Mouse (Mus musculus) liver, adult 2 months (tissue): ENCODE results near the gene Samd13.

Experiments
- CTCF ChIP-seq: fragments of 200-500 bp; IDR thresholded peaks from 2 replicates; pipeline ENCODE4 v1.5.1; 2011; ENCODE audit warnings: low read depth, low read length, control low read depth
- POLR2A ChIP-seq: fragments of 200-500 bp; IDR thresholded peaks from 2 replicates; pipeline ENCODE4 v1.6.1; 2011; ENCODE audit warnings: low read length, control low read depth; ENCODE audit not compliant: insufficient read depth; ENCODE audit errors: extremely low read depth

DNA sequence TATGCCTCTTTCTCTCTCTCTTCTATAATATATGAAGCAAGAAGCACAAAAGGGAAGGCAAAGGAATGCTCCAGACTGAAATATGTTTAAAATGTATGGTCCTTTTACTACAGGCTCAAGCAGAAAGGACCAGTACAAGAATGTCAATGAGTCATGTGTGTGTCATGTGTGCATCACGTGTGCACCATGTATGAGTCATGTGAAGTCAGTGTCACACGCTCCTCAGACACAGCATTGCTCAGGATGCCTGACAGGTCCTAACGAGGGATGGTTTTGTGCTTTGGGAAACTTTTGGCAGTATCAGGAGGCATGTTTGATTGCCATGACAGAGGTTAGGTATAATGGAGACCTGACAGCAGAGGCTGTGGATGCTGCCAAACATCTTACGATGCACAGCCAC lies 9.2 kb downstream of the Samd13 start:
- TF ChIP-seq CTCF = no peak
- TF ChIP-seq POLR2A = no peak
